Mouse (Mus musculus) testis, postnatal 14 days (tissue): ENCODE data around the gene Tuba1b.
"Not testable (repeated sequence)": the region's sequence is repeated elsewhere in the genome, so short reads cannot be mapped to it uniquely, and the experiment has no call there.

Experiments used
- DNase-seq: peaks from one replicate; pipeline ENCODE4 v3.0.0; 2021; ENCODE audit warnings: low spot score

The Tuba1b gene

DNA sequence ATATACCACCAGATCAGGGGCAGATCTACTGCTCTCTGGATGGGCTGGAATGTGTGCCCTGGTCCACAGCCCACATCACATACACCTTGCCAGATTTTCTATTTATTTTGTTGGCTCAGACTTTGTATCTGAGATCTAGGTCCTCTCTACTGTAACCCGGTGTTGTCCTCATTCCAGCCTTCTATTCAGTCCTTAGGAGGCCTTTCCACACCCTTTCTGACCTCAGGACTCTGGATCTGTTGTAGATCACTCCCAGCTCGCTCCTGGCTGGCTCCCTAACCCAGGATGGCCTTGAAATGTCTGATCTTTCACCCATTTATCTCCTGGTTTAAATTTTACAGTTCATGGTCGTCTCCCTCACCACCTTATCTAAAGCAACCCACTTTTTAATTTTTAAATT lies 9.7 kb downstream of the Tuba1b start:
- DNase-seq: no peak

DNA sequence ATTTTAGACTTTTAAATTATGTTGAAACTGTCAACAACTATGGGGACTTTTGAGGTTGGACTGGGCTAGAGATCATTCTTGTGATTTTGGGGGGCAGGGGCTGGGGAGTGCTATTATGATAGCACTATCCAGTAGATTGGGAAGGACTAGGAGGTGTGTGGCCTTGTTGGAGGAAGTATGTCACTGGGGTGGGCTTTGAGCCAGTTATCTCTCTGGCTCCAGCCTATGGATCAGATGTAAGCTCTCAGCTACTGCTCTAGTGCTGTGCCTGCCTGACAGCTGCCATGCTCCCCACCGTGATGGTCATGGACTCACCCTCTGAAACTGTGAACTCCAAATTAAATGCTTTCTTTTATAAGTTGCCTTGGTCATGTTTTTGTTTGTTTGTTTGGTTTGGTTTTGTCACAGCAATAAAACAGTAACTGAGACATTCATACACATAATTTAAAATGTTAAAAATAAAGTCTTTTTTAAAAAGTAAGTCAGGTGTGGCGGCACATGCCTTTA lies 11.3 kb downstream of the Tuba1b start:
- DNase-seq: no peak

DNA sequence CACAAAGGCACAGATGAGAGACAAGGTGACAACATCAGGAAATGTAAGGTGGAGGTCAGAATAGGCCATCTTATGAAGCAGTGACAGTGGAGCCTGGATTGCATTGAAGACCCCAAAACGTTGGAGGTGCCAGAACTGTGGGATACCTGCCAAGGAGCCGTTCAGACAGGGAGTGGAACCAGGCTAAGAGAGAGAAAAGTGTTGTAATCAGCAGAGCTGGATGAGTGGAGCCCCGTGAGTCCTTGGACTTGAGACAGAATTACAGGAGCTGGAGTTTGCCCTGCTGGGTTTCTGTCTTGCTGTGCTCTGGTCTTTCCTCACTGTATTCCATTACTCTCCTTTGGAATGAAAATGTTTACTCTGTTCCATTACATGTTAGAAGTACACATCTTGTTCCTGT lies 11.8 kb downstream of the Tuba1b start:
- DNase-seq: no peak

DNA sequence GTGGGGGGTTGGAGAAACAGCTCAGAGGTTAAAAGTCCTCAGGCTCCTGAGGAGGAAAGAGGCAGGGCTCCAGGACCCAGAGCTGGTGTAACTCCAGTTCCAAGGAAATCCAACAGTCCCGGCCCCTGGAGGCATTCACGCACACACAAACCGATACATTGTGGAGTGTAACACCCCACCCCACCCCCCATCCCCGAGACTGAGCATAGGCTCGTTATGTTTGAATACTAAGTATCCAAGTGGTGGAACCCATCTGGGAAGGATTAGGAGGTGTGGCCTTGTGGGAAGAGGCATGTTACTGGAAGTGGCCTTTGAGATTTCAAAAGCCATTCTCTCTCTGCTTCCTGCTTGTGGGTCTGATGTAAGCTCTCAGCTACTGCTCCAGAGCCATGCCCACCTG lies 12.9 kb downstream of the Tuba1b start:
- peak; percentile 46 for DNase-seq

- DNase-seq: not testable (repeated sequence)
These were observed 15.9 kb downstream of the Tuba1b start for GRCm38 (mm10) chr15:98918499-98918895.

- DNase-seq: peak; percentile 100
These were observed 16.5 kb downstream of the Tuba1b start, which contains the start of gene Lmbr1l for GRCm38 (mm10) chr15:98917538-98918498. TSS of gene Lmbr1l (minus strand) at chr15:98918231.

DNA sequence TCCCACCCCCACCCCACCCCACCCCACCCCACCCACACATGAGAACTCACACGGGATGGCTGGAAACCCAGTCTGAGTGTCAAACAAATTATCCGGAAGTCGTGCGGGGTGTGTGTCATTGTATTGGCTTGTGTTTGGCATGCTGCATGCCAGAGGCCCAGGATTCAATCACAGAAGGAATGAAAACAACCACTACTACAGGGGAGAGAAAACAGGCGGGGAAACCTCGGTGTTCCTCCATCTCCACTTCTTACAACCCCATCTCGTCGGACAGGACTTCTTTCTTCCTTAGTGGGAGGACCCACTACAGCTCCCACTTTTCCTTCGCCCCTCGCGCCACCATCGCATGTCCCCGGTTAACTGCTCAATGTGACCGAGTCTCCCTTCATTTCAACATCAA lies 17.3 kb downstream of the Tuba1b start:
- no peak for DNase-seq

DNA sequence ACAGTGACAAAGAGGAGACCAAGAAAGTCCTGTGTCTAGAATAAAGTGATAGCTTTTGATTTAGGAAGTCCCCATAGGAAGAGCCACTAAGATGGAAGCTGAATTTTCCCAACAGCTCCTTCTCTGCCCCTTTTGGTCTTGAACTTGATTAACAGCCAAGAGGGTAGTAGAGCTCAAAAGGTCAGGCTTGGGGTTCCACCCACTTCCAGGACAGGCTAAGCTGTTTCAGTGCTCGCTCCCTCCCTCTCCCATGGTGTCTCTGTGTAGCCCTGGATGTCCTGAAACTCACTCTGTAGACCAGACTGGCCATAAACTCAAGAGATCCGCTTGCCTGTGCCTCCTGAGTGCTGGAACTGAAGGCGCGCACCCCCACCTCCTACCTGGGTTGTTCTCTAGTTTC lies 18.3 kb downstream of the Tuba1b start:
- DNase-seq: no peak

- DNase-seq: no peak
These were observed 19.5 kb downstream of the Tuba1b start for GRCm38 (mm10) chr15:98914903-98915302.

DNA sequence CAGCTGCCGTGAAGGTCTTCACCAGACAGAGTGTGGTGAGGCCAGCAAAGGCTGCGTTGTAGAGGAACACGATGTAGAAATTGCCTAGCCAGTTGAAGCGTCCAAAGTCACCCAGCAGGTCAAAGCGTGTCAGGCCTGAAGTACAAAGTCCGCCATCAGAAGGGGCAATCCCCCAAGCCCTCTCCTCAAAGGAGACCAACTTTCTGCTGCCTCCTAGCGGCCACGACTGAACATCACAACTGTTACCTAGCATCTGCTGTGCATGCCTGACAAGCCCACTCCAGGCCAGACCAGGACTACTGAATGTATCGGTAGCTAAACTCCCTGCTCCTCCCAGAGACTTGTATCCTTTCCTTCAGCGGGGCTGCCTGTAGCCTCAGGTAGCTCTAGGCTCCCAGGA lies 29.7 kb downstream of the Tuba1b start:
- DNase-seq: no peak

- no peak for DNase-seq
These were observed 31.8 kb downstream of the Tuba1b start for GRCm38 (mm10) chr15:98902600-98902999.

DNA sequence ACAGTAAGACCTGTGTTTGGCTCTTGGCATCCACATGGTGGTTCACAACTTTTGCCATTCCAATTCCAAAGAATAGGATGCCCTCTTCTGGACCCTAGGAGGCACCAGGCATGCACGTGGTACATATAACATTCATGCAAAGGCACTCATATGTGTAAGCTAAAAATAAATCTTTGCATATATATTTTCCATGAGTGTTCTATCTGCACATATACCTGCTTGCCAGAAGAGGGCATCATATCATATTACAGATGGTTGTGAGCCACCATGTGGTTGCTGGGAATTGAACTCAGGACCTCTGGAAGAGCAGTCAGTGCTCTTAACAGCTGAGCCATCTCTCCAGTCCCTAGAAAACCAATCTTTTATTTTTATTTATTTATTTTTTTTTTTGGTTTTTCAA lies 32.8 kb downstream of the Tuba1b start:
- DNase-seq: no peak

DNA sequence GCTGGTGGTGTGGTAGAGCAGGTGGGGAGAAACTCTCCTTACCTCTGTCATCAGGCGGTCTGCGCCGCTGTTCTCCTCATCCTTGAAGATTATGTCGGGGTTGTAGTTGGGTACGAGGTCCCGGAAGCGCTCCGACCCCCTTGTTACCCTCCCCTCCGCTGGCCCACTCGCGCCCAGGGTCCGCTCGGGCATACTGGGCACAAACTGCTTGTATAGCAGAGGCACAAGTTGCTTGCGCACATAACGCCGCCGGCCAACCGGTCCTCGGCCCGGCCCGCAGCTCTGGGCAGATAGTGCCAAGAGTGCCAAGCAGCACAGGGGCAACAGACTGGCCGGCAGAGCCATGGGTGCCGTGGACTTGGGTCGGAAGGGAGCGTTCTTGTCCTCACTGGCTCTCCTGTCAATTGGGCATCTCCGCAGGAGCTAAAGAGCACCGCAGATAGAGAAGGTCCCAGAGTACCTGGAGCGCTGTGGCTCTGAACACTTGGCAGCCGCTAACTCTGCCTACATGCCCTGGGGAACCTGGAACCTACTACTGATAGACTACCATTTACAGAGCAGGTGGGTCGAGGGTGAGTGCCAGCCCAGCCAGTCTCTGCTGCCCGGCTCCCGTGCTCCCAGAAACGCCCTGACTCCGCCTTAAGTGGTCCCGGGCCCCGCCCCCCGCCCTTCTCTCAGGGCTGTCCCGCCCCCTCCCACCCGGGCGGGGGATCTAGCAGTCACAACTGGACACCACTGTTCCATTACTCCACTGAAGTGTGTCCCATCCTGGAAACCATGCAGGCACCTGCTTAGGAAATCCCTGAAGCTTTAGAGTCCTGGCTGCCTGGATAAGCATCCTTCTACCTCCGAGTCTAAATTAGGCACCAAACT lies 36.2 kb downstream of the Tuba1b start, which contains the start of gene Dhh:
Dhh (minus strand) TSS at position 613 of the 873 bp plus-strand sequence.
- DNase-seq: no peak

DNA sequence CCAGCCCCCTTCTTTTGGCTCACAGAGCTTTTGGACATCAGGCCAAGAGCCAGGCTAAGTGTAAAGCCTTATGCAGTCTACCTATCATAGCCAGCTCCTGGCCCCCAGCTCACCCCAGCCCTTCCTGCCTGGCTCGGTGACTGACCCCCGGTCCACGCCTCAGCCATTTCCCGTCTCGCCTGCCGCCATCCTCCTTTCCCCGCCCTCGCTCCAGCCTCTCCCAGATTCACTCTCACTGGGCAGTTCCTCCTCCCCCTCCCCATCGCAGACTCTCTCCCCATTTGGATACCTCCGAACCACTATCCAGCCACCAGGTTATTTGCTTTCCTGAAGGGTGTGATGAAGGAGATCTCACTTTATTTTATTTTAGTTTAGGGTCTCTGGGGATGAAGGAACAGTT lies 36.9 kb downstream of the Tuba1b start:
- DNase-seq: no peak

DNA sequence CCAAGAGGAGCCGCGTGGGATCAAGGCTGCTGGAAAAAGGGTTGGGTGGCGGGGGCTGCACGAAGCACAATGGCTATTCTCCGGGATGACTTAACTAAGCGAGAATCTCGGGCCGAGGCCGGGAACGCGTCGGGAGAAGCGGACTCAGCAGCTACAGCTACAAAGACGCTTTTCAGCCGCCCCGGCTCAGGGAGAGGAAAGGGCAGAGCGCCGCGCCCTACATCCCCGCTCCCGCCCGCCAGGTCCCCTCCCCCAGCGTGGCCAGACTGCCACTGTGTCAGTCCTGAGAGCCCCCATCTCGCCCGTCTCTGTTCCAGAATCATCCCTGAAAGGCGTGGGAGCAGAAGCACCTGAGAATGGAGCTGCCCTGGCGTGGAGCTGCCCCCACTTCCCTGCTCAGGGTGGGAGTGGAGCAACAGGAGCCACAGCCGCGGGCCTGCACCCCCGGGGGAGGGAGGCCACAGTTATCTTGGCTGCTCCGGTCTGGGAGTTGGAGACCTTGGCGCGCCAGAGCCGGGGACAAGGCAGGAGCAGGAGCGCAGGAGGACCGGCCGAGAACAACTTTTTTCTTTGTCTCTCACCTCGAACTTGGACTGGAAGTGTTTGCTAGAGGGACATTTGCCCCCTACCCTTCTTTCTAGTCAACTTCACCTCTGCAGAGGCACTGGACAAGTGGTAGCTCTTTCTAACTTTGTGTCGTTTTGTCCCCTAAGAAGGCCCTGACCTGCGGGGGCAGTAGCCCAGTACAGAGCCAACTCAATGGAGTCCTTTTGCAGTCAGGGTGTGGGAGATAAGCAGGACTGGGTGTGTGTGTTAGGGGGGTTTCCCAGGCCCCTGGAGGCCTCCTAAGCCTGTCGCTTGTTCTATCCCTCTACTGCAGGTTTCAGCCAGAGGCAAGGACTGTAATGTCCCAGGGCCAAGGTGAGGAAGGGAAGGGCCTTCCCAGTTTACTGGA lies 38.5 kb downstream of the Tuba1b start:
- peak; percentile 84 for DNase-seq

- DNase-seq: no peak
These were observed 39.4 kb downstream of the Tuba1b start for GRCm38 (mm10) chr15:98894746-98895634.

DNA sequence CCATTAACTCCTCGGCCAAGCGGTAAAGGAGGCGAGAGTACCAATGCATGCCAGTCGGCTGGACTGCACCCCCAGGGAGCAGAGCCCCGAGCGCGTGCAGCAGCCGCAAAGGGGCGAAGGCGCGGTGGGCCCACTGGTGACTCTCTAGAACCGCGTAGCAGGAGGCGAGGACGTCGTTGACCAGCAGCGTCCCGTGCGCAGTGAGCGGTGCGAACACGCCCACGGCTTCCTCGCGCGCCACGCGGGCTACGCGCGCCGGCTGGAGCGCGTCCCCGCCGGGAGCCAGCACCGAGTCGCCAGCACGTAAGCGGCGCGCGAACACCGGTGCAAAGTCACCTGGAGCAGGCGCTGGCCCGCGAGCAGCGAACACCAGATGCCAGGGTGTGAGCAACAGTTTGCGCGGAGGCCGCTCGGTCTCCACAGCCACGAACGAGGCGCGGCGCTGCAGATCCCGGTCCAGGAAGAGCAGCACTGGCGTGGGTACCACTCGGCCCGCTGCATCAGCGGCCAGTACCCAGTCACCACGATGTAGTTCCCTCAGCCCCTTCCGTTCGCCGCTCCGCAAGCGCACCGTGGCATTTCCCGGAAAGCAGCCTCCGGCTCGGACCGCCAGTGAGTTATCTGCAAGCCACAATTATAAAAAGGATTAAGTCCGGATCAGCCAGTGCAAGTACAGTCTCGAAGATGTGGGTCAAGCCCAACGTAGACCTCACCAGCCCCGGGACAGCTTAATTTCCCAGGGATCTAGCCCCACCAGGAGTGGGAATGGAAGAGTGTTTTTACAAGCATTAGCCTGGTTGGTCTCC lies 40.2 kb downstream of the Tuba1b start, which contains the start of gene Rhebl1:
Rhebl1 (minus strand) TSS at position 601 of the 806 bp plus-strand sequence.
- no peak for DNase-seq

- no peak for DNase-seq
These were observed 41.3 kb downstream of the Tuba1b start for GRCm38 (mm10) chr15:98893036-98893435.

- peak; percentile 70 for DNase-seq
These were observed 42.3 kb downstream of the Tuba1b start for GRCm38 (mm10) chr15:98891907-98892606.
